Mouse (Mus musculus) MEL (cell line): ENCODE data around the gene Med16. TPM values are rescaled to one million over a fixed set of nuclear protein-coding genes. Genes with fewer than 3 reads are reported as not detected.

Experiments
- DNase-seq: peaks from one replicate; pipeline ENCODE4 v3.0.0; 2011; ENCODE audit warnings: low read depth, low spot score
- H3K27ac ChIP-seq: 2 replicates; pipeline ENCODE4 v1.5.1; 2012; ENCODE audit warnings: low read depth, mild to moderate bottlenecking, control low read depth, low read length, moderate library complexity; ENCODE audit not compliant: control insufficient read depth
- H3K27me3 ChIP-seq, 2 experiments: fragments of 150-350 bp in 1 of 2; sonication (generic) in 1 of 2; 2 replicates each; pipeline ENCODE4 v1.6.1; 2012; ENCODE audit warnings: low read length in 2 of 2, mild to moderate bottlenecking in 2 of 2, improper control_type of control experiment in 1 of 2, moderate library complexity in 1 of 2; ENCODE audit not compliant: insufficient read depth in 2 of 2, control insufficient read depth in 1 of 2
- H3K36me3 ChIP-seq, 2 experiments: 2 replicates each; pipeline ENCODE4 v1.6.1; 2012 to 2014; ENCODE audit warnings: low read length in 2 of 2, improper control_type of control experiment in 1 of 2, inconsistent platforms in 1 of 2, mild to moderate bottlenecking in 1 of 2; ENCODE audit not compliant: insufficient read depth in 2 of 2, control insufficient read depth in 1 of 2
- H3K4me1 ChIP-seq, 2 experiments: fragments of 150-350 bp in 1 of 2; sonication (generic) in 1 of 2; 2 replicates each; pipeline ENCODE4 v1.6.1; 2012; ENCODE audit warnings: low read length in 2 of 2, improper control_type of control experiment in 1 of 2, mild to moderate bottlenecking in 1 of 2; ENCODE audit not compliant: insufficient read depth in 2 of 2, control insufficient read depth in 1 of 2
- H3K4me3 ChIP-seq, 2 experiments: fragments of 150-350 bp in 1 of 2; sonication (generic) in 1 of 2; 2 replicates each; pipeline ENCODE4 v1.5.1; 2012; ENCODE audit warnings: low read depth in 2 of 2, low read length in 2 of 2, mild to moderate bottlenecking in 2 of 2, moderate library complexity in 2 of 2, control low read depth in 1 of 2, improper control_type of control experiment in 1 of 2; ENCODE audit not compliant: control insufficient read depth in 1 of 2, insufficient read depth in 1 of 2
- H3K79me2 ChIP-seq: 2 replicates; pipeline ENCODE4 v1.6.1; 2012; ENCODE audit warnings: mild to moderate bottlenecking, low read length, moderate library complexity; ENCODE audit not compliant: control insufficient read depth, poor library complexity, insufficient read depth
- H3K9ac ChIP-seq: 2 replicates; pipeline ENCODE4 v1.6.1; 2012; ENCODE audit warnings: low read depth, mild to moderate bottlenecking, control low read depth, low read length, moderate library complexity; ENCODE audit not compliant: control insufficient read depth, poor library complexity, severe bottlenecking
- H3K9me3 ChIP-seq: fragments of 150-350 bp; sonication (generic); replicated peaks from 2 replicates; pipeline ENCODE4 v1.6.1; 2012; ENCODE audit warnings: mild to moderate bottlenecking, low read length, improper control_type of control experiment, moderate library complexity; ENCODE audit not compliant: insufficient read depth
- CHD2 ChIP-seq: IDR thresholded peaks from 2 replicates; pipeline ENCODE4 v1.6.1; 2011; ENCODE audit warnings: low read length, improper control_type of control experiment
- E2F4 ChIP-seq: IDR thresholded peaks from 2 replicates; pipeline ENCODE4 v1.6.1; 2011; ENCODE audit warnings: low read depth, low read length, improper control_type of control experiment, borderline replicate concordance
- ELF1 ChIP-seq: IDR thresholded peaks from 2 replicates; pipeline ENCODE4 v1.6.1; 2014; ENCODE audit warnings: low read depth, mild to moderate bottlenecking, inconsistent platforms, low read length, improper control_type of control experiment, moderate library complexity
- EP300 ChIP-seq, 2 experiments: IDR thresholded peaks; 2 replicates each; pipeline ENCODE4 v1.6.1; 2011; ENCODE audit warnings: improper control_type of control experiment in 2 of 2, low read length in 2 of 2, low read depth in 1 of 2, mild to moderate bottlenecking in 1 of 2
- JUND ChIP-seq: IDR thresholded peaks from 2 replicates; pipeline ENCODE4 v1.6.1; 2011; ENCODE audit warnings: low read depth, mild to moderate bottlenecking, improper control_type of control experiment, low read length
- KAT2A ChIP-seq: conservative IDR thresholded peaks from 2 replicates; pipeline ENCODE4 v1.6.1; 2012; ENCODE audit warnings: low read depth, low read length, improper control_type of control experiment, inconsistent platforms
- MAZ ChIP-seq: IDR thresholded peaks from 2 replicates; pipeline ENCODE4 v1.6.1; 2012; ENCODE audit warnings: low read depth, mild to moderate bottlenecking, inconsistent platforms, low read length, improper control_type of control experiment
- MYC ChIP-seq: IDR thresholded peaks from 2 replicates; pipeline ENCODE4 v1.6.1; 2011; ENCODE audit warnings: low read depth, mild to moderate bottlenecking, low read length, improper control_type of control experiment, moderate library complexity
- SIN3A ChIP-seq: IDR thresholded peaks from 2 replicates; pipeline ENCODE4 v1.6.1; 2012; ENCODE audit warnings: low read length, improper control_type of control experiment, inconsistent platforms
- SMC3 ChIP-seq: IDR thresholded peaks from 2 replicates; pipeline ENCODE4 v1.6.1; 2011; ENCODE audit warnings: low read depth, low read length, improper control_type of control experiment
- UBTF ChIP-seq: IDR thresholded peaks from 2 replicates; pipeline ENCODE4 v1.6.1; 2012; ENCODE audit warnings: low read depth, mild to moderate bottlenecking, inconsistent platforms, low read length, improper control_type of control experiment, moderate library complexity, borderline replicate concordance; ENCODE audit not compliant: insufficient read depth
- ZKSCAN1 ChIP-seq: IDR thresholded peaks from 2 replicates; pipeline ENCODE4 v1.6.1; 2012; ENCODE audit warnings: low read depth, mild to moderate bottlenecking, inconsistent platforms, low read length, improper control_type of control experiment, moderate library complexity
- ZNF384 ChIP-seq: IDR thresholded peaks from 2 replicates; pipeline ENCODE4 v1.6.1; 2012; ENCODE audit warnings: low read depth, mild to moderate bottlenecking, inconsistent platforms, low read length, improper control_type of control experiment
- polyA plus RNA-seq, 2 experiments: library from polyadenylated mRNA; stranded (reverse) in 1 of 2; unstranded in 1 of 2; fragments of >175 nt in 1 of 2; fragments of >200 nt in 1 of 2; gene quantifications; 2 replicates each; pipeline versions ENCODE4 v1.2.1 to v1.2.4; 2012; ENCODE audit warnings: low replicate concordance in 2 of 2, low read depth in 1 of 2; ENCODE audit not compliant: insufficient read length in 2 of 2, insufficient read depth in 1 of 2, missing spikeins in 1 of 2
- total RNA-seq: library from RNA; depleted of rRNA; stranded (reverse); fragments of 300-350 nt; gene quantifications from 2 replicates; pipeline ENCODE4 v1.2.3, GENCODE M21; 2012

Med16 gene
- total and polyA plus RNA-seq, 3 experiments, result 17.3 to 41.2 TPM; not detected in 1

GRCm38 (mm10) chr10:79928907-79929701 lies 20.4 kb upstream of the Med16 start:
- H3K4me3 ChIP-seq, result no peak overlapping the region
- H3K36me3 ChIP-seq, result no peaks in the 10 kb centered on the region; a peak in 1 of 4 replicates
- H3K27me3 ChIP-seq, result no peaks in the 10 kb centered on the region
- H3K4me1 ChIP-seq, result peaks cover 0 to 6% of the 10 kb centered on the region in 2 experiments; a peak in 1 of 4 replicates
- no peak overlapping the region for H3K27ac ChIP-seq
- peaks cover 9% of the 10 kb centered on the region for H3K79me2 ChIP-seq
- no peak overlapping the region for H3K9ac ChIP-seq
- no peak for DNase-seq
- no peaks in the 10 kb centered on the region for H3K9me3 ChIP-seq
- TF ChIP-seq CHD2 (0 out of 2 replicates have a peak, but pooled peaks have one; percentile 29), EP300 (IDR thresholded peaks at IDR 0.05; ENCODE audit: low read depth in 1 of 2, low read length in 2 of 2) (no peak)

GRCm38 (mm10) chr10:79928030-79928694 lies 19.4 kb upstream of the Med16 start:
- H3K79me2 ChIP-seq, result peaks cover 9% of the 10 kb centered on the region
- no peaks in the 10 kb centered on the region for H3K27me3 ChIP-seq
- DNase-seq, result peak; percentile 78
- peak overlapping the region; percentile 68 for H3K27ac ChIP-seq
- H3K4me3 ChIP-seq, result peak overlapping the region; percentile 79 to 90
- peaks cover 0 to 6% of the 10 kb centered on the region in 2 experiments; a peak in 1 of 4 replicates for H3K4me1 ChIP-seq
- no peaks in the 10 kb centered on the region for H3K9me3 ChIP-seq
- no peak for TF ChIP-seq ZNF384
- TF ChIP-seq ELF1, result peak; percentile 48; the same call in 1 of the 2 replicates
- no peak for TF ChIP-seq E2F4
- TF ChIP-seq KAT2A, result no peak
- no peak for TF ChIP-seq SMC3
- TF ChIP-seq SIN3A, result 0 out of 2 replicates have a peak, but pooled peaks have one; percentile 6
- 0 out of 4 replicates have a peak, but pooled peaks of 1 of the 2 experiments have one; percentile 14 for TF ChIP-seq EP300 (IDR thresholded peaks at IDR 0.05; ENCODE audit: low read depth in 1 of 2, low read length in 2 of 2)
- 0 out of 2 replicates have a peak, but pooled peaks have one; percentile 55 for TF ChIP-seq MAZ
- TF ChIP-seq MYC, result 0 out of 2 replicates have a peak, but pooled peaks have one; percentile 11
- peak; percentile 83; the same call in 1 of the 2 replicates for TF ChIP-seq JUND
- TF ChIP-seq UBTF, result no peak
- no peak for TF ChIP-seq ZKSCAN1
- H3K36me3 ChIP-seq, result no peaks in the 10 kb centered on the region; a peak in 1 of 4 replicates
- H3K9ac ChIP-seq, result peak overlapping the region; percentile 93
